Mouse (Mus musculus) cerebellum, adult 2 months (tissue): ENCODE data around the gene Vmn2r14. TPM values are rescaled to one million over a fixed set of nuclear protein-coding genes. Genes with fewer than 3 reads are reported as not detected.
"Not testable (repeated sequence)": the region's sequence is repeated elsewhere in the genome, so short reads cannot be mapped to it uniquely, and the experiment has no call there.

Experiments
- DNase-seq, 2 experiments: peaks; one replicate each; pipeline ENCODE4 v3.0.0; 2021
- H3K27ac ChIP-seq: fragments of 200-500 bp; 2 replicates; pipeline ENCODE4 v1.5.1; 2012; ENCODE audit warnings: low read length, control low read depth, inconsistent platforms; ENCODE audit not compliant: insufficient read depth
- H3K27me3 ChIP-seq: fragments of 200-500 bp; 2 replicates; pipeline ENCODE4 v1.6.1; 2012; ENCODE audit warnings: inconsistent platforms, mild to moderate bottlenecking, low read length, moderate library complexity; ENCODE audit not compliant: control insufficient read depth, insufficient read depth
- H3K4me1 ChIP-seq: fragments of 200-500 bp; 2 replicates; pipeline ENCODE4 v1.6.1; 2011; ENCODE audit warnings: low read length; ENCODE audit not compliant: control insufficient read depth, insufficient read depth
- H3K4me3 ChIP-seq: fragments of 200-500 bp; replicated peaks from 2 replicates; pipeline ENCODE3; 2011; ENCODE audit warnings: mild to moderate bottlenecking, low read depth, low read length, control low read depth; ENCODE audit not compliant: insufficient read depth
- CTCF ChIP-seq: fragments of 200-500 bp; IDR thresholded peaks from 2 replicates; pipeline ENCODE4 v1.5.1; 2011; ENCODE audit warnings: low read depth, mild to moderate bottlenecking, control low read depth, low read length, moderate library complexity, borderline replicate concordance; ENCODE audit not compliant: insufficient read depth
- POLR2A ChIP-seq: fragments of 200-500 bp; IDR thresholded peaks from 2 replicates; pipeline ENCODE4 v1.6.1; 2011; ENCODE audit warnings: low read length, control low read depth, borderline replicate concordance; ENCODE audit not compliant: insufficient read depth
- WGBS: fragments of 180-500 bp; shearing (Covaris S2); methylation state at CpG from one replicate; pipeline ENCODE4 v1.1.7; 2018; 5-methylcytosine and 5-hydroxymethylcytosine counted together
- polyA plus RNA-seq: library from polyadenylated mRNA; depleted of rRNA; stranded (reverse); fragments of >200 nt; gene quantifications from 2 replicates; pipeline ENCODE4 v1.2.3, GENCODE M21; 2012; rRNA removed

The Vmn2r14 gene
- polyA plus RNA-seq, result not detected in 2 replicates

DNA sequence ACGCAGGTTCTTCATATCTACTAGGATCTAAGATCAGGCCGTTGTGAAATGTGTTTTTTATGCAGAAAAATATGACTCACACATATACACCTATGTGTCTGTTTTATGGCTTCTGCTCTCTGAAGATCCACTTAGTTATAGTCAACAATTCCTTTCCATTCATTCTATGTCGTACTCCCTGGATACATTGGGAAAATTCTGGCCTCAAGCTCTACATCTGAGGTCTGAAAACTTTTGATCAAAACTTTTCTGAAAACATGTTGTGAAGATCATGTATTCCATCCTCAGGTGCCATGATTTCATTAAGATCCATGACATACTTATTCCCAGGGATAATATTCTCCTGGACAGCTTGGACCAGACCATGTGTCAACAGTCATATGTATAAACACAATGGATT, at the start of gene Vmn2r14:
Gene Vmn2r14, minus strand, starts transcription at position 101 of the 400 bp plus-strand sequence.
- Histone ChIP-seq H3K4me3 (no peak within 1 kb of the TSS), H3K27ac (no peak within 1 kb of the TSS), H3K27me3 (no peaks in the 10 kb centered on the region), H3K4me1 (no peaks in the 10 kb centered on the region)
- TF ChIP-seq CTCF, result no peak
- no peak for TF ChIP-seq POLR2A
- DNase-seq, result no peak
- WGBS, result 54% methylated on average over 3 of the region's 3 CpGs

- H3K27ac ChIP-seq, H3K4me1 ChIP-seq, DNase-seq, H3K4me3 ChIP-seq, H3K27me3 ChIP-seq: not testable (repeated sequence)
- 56% methylated on average over 2 of the region's 2 CpGs for WGBS
Observed at GRCm38 (mm10) chr5:109192099-109192498, 32.4 kb downstream of the Vmn2r14 start, which contains the start of gene Vmn2r13. Gene Vmn2r13 (minus strand): TSS chr5:109192199.

DNA sequence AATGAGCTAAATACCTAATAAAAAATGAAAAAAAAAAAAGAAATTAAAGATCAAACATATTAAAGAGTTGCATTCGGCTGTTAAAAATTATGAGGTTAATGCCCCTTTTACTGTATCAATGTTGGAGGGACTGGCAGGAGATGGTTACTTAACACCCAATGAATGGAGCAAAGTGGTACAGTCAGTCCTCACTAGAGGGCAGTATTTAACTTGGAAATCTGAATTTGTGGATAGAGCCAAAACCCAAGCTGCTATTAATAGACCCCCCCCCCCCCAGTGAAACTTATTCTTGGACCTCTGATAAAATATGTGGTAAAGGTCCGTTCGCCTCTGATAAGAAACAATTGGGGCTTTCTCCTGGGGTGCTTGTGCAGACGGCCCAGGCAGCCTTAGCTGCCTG, 57.7 kb downstream of the Vmn2r14 start:
- H3K4me1 ChIP-seq, H3K27me3 ChIP-seq, H3K4me3 ChIP-seq, H3K27ac ChIP-seq, DNase-seq: not testable (repeated sequence)
- WGBS, result 82% methylated on average over 4 of the region's 4 CpGs

Other genes with a start within 250 kb of the Vmn2r14 start
- not detected in 2 replicates for gene Vmn2r10, start 218.2 kb downstream of the Vmn2r14 start, polyA plus RNA-seq
- gene Vmn2r11, start 165.1 kb downstream of the Vmn2r14 start, polyA plus RNA-seq, result not detected in 2 replicates
- gene Vmn2r12, start 126.8 kb downstream of the Vmn2r14 start, polyA plus RNA-seq, result not detected in 2 replicates
- gene Vmn2r13, start 32.5 kb downstream of the Vmn2r14 start, polyA plus RNA-seq, result not detected in 2 replicates
- not detected in 2 replicates for gene Vmn2r15, start 72.9 kb upstream of the Vmn2r14 start, polyA plus RNA-seq
- not detected in 2 replicates for gene Vmn2r16, start 105.5 kb upstream of the Vmn2r14 start, polyA plus RNA-seq
- not detected in 2 replicates for gene Vmn2r17, start 195.0 kb upstream of the Vmn2r14 start, polyA plus RNA-seq